Mouse (Mus musculus): Measurements from ENCODE around the gene Mrpl48. TPM values are rescaled to one million over a fixed set of nuclear protein-coding genes. Genes with fewer than 3 reads are reported as not detected.

Mrpl48 gene
- polyA plus RNA-seq, 1 experiment = not detected

- H3K27ac ChIP-seq (ENCODE audit: insufficient read depth, low read depth, low read length) = no peak overlapping the region
- WGBS = 91% methylated on average over 4 of the region's 4 CpGs
- no peak overlapping the region for H3K4me3 ChIP-seq (ENCODE audit: insufficient read depth, low read depth, low read length)
- H3K4me1 ChIP-seq (ENCODE audit: control insufficient read depth, insufficient read depth, low read length) = no peaks in the 10 kb centered on the region
- no peak for TF ChIP-seq CTCF (IDR thresholded peaks at IDR 0.05; ENCODE audit: insufficient read depth, low read depth, low read length)
- TF ChIP-seq POLR2A (IDR thresholded peaks at IDR 0.05; ENCODE audit: insufficient read depth, low read depth, low read length) = no peak
Observed at GRCm38 (mm10) chr7:100642413-100642812, 34.3 kb upstream of the Mrpl48 start.

- H3K4me3 ChIP-seq (ENCODE audit: insufficient read depth, low read depth, low read length) = no peak overlapping the region
- WGBS = 16% methylated on average over 1 of the region's 1 CpGs
- H3K4me1 ChIP-seq (ENCODE audit: control insufficient read depth, insufficient read depth, low read length) = no peaks in the 10 kb centered on the region
- TF ChIP-seq POLR2A (IDR thresholded peaks at IDR 0.05; ENCODE audit: insufficient read depth, low read depth, low read length) = no peak
- TF ChIP-seq CTCF (IDR thresholded peaks at IDR 0.05; ENCODE audit: insufficient read depth, low read depth, low read length) = no peak
- H3K27ac ChIP-seq (ENCODE audit: insufficient read depth, low read depth, low read length) = no peak overlapping the region
Observed at GRCm38 (mm10) chr7:100637657-100638056, 29.6 kb upstream of the Mrpl48 start.

GRCm38 (mm10) chr7:100624538-100624937 is 16.4 kb upstream of the Mrpl48 start:
- WGBS = 80% methylated on average over 3 of the region's 3 CpGs
- Histone ChIP-seq H3K4me3 (ENCODE audit: insufficient read depth, low read depth, low read length) (no peak overlapping the region), H3K4me1 (ENCODE audit: control insufficient read depth, insufficient read depth, low read length) (no peaks in the 10 kb centered on the region), H3K27ac (ENCODE audit: insufficient read depth, low read depth, low read length) (no peak overlapping the region)
- TF ChIP-seq POLR2A (IDR thresholded peaks at IDR 0.05; ENCODE audit: insufficient read depth, low read depth, low read length) (no peak), CTCF (IDR thresholded peaks at IDR 0.05; ENCODE audit: insufficient read depth, low read depth, low read length) (no peak)

GRCm38 (mm10) chr7:100622277-100622676 is 14.2 kb upstream of the Mrpl48 start:
- Histone ChIP-seq H3K27ac (ENCODE audit: insufficient read depth, low read depth, low read length) (no peak overlapping the region), H3K4me3 (ENCODE audit: insufficient read depth, low read depth, low read length) (no peak overlapping the region), H3K4me1 (ENCODE audit: control insufficient read depth, insufficient read depth, low read length) (no peaks in the 10 kb centered on the region)
- TF ChIP-seq CTCF (IDR thresholded peaks at IDR 0.05; ENCODE audit: insufficient read depth, low read depth, low read length) = no peak
- TF ChIP-seq POLR2A (IDR thresholded peaks at IDR 0.05; ENCODE audit: insufficient read depth, low read depth, low read length) = no peak
- WGBS = 91% methylated on average over 2 of the region's 2 CpGs

GRCm38 (mm10) chr7:100616121-100616857 is 8.2 kb upstream of the Mrpl48 start:
- Histone ChIP-seq H3K4me1 (ENCODE audit: control insufficient read depth, insufficient read depth, low read length) (no peaks in the 10 kb centered on the region), H3K27ac (ENCODE audit: insufficient read depth, low read depth, low read length) (no peak overlapping the region), H3K4me3 (ENCODE audit: insufficient read depth, low read depth, low read length) (no peak overlapping the region)
- 93% methylated on average over 4 of the region's 4 CpGs for WGBS
- TF ChIP-seq CTCF (IDR thresholded peaks at IDR 0.05; ENCODE audit: insufficient read depth, low read depth, low read length) (no peak), POLR2A (IDR thresholded peaks at IDR 0.05; ENCODE audit: insufficient read depth, low read depth, low read length) (no peak)

GRCm38 (mm10) chr7:100608910-100609309 is 809 bp upstream of the Mrpl48 start:
- H3K27ac ChIP-seq (ENCODE audit: insufficient read depth, low read depth, low read length) = no peak overlapping the region
- WGBS = 21% methylated on average over 4 of the region's 4 CpGs
- no peak overlapping the region; the same call in 1 of the 2 replicates for H3K4me3 ChIP-seq (ENCODE audit: insufficient read depth, low read depth, low read length)
- no peaks in the 10 kb centered on the region for H3K4me1 ChIP-seq (ENCODE audit: control insufficient read depth, insufficient read depth, low read length)
- TF ChIP-seq POLR2A (IDR thresholded peaks at IDR 0.05; ENCODE audit: insufficient read depth, low read depth, low read length) = no peak
- no peak for TF ChIP-seq CTCF (IDR thresholded peaks at IDR 0.05; ENCODE audit: insufficient read depth, low read depth, low read length)

- H3K4me3 ChIP-seq (ENCODE audit: insufficient read depth, low read depth, low read length) = peak within 1 kb of the TSS; percentile 88
- under 1% methylated on average over 105 of the region's 105 CpGs for WGBS
- TF ChIP-seq CTCF (IDR thresholded peaks at IDR 0.05; ENCODE audit: insufficient read depth, low read depth, low read length) (no peak), POLR2A (IDR thresholded peaks at IDR 0.05; ENCODE audit: insufficient read depth, low read depth, low read length) (peak; percentile 88)
- no peaks in the 10 kb centered on the region for H3K4me1 ChIP-seq (ENCODE audit: control insufficient read depth, insufficient read depth, low read length)
- peak within 1 kb of the TSS; percentile 93 for H3K27ac ChIP-seq (ENCODE audit: insufficient read depth, low read depth, low read length)
Observed at GRCm38 (mm10) chr7:100607214-100608129, 629 bp downstream of the Mrpl48 start, which contains the start of gene Rab6a. Gene Rab6a (plus strand): TSS chr7:100607410.

GRCm38 (mm10) chr7:100600211-100600610 is 7.9 kb downstream of the Mrpl48 start:
- TF ChIP-seq POLR2A (IDR thresholded peaks at IDR 0.05; ENCODE audit: insufficient read depth, low read depth, low read length) (no peak), CTCF (IDR thresholded peaks at IDR 0.05; ENCODE audit: insufficient read depth, low read depth, low read length) (no peak)
- H3K4me1 ChIP-seq (ENCODE audit: control insufficient read depth, insufficient read depth, low read length) = 0 out of 2 replicates have a peak, but pooled peaks cover 2% of the 10 kb centered on the region
- H3K4me3 ChIP-seq (ENCODE audit: insufficient read depth, low read depth, low read length) = no peak overlapping the region
- 35% methylated on average over 5 of the region's 5 CpGs for WGBS
- H3K27ac ChIP-seq (ENCODE audit: insufficient read depth, low read depth, low read length) = peak overlapping the region; percentile 75; the same call in 1 of the 2 replicates

- Histone ChIP-seq H3K27ac (ENCODE audit: insufficient read depth, low read depth, low read length) (no peak overlapping the region), H3K4me1 (ENCODE audit: control insufficient read depth, insufficient read depth, low read length) (no peaks in the 10 kb centered on the region), H3K4me3 (ENCODE audit: insufficient read depth, low read depth, low read length) (no peak overlapping the region)
- TF ChIP-seq CTCF (IDR thresholded peaks at IDR 0.05; ENCODE audit: insufficient read depth, low read depth, low read length) (no peak), POLR2A (IDR thresholded peaks at IDR 0.05; ENCODE audit: insufficient read depth, low read depth, low read length) (no peak)
Observed at GRCm38 (mm10) chr7:100593349-100593748, 14.8 kb downstream of the Mrpl48 start.

Data from olfactory bulb, adult 2 months (tissue).